Mouse (Mus musculus): ENCODE data around the gene Fancd2os. TPM values are rescaled to one million over a fixed set of nuclear protein-coding genes. Genes with fewer than 3 reads are reported as not detected.

Gene Fancd2os
- total RNA-seq, 4 experiments from 2014 or later, result 0.37 to 0.56 (median 0.55) TPM; not detected in 1

GRCm38 (mm10) chr6:113605224-113605545 is 4.7 kb upstream of the Fancd2os start:
- DNase-seq (ENCODE audit: low spot score in 2 of 2), result no peak

GRCm38 (mm10) chr6:113604432-113605223 is 4.1 kb upstream of the Fancd2os start, which contains the start of gene Brk1:
Gene Brk1, plus strand, starts transcription at chr6:113604772.
- DNase-seq (ENCODE audit: low spot score in 2 of 2), result peak; percentile 89 to 91

- no peak for DNase-seq (ENCODE audit: low spot score in 2 of 2)
Observed at GRCm38 (mm10) chr6:113603993-113604392, 3.5 kb upstream of the Fancd2os start.

- no peak for DNase-seq (ENCODE audit: low spot score in 2 of 2)
Observed at GRCm38 (mm10) chr6:113602821-113603220, 2.3 kb upstream of the Fancd2os start.

GRCm38 (mm10) chr6:113599833-113600232 is 682 bp downstream of the Fancd2os start:
- DNase-seq (ENCODE audit: low spot score in 2 of 2), result no peak

- no peak for DNase-seq (ENCODE audit: low spot score in 2 of 2)
Observed at GRCm38 (mm10) chr6:113597945-113598344, 2.6 kb downstream of the Fancd2os start.

GRCm38 (mm10) chr6:113592637-113593036 is 7.9 kb downstream of the Fancd2os start:
- no peak for DNase-seq (ENCODE audit: low spot score in 2 of 2)

GRCm38 (mm10) chr6:113586466-113587183 is 13.9 kb downstream of the Fancd2os start:
- DNase-seq (ENCODE audit: low spot score in 2 of 2), result no peak

- no peak for DNase-seq (ENCODE audit: low spot score in 2 of 2)
Observed at GRCm38 (mm10) chr6:113585065-113585464, 15.4 kb downstream of the Fancd2os start.

GRCm38 (mm10) chr6:113583023-113583422 is 17.5 kb downstream of the Fancd2os start:
- DNase-seq (ENCODE audit: low spot score in 2 of 2), result no peak

- no peak for DNase-seq (ENCODE audit: low spot score in 2 of 2)
Observed at GRCm38 (mm10) chr6:113579306-113579705, 21.2 kb downstream of the Fancd2os start.

- DNase-seq (ENCODE audit: low spot score in 2 of 2), result peak; percentile 32 to 51
Observed at GRCm38 (mm10) chr6:113576044-113576443, 24.5 kb downstream of the Fancd2os start.

GRCm38 (mm10) chr6:113564557-113564956 is 36.0 kb downstream of the Fancd2os start:
- DNase-seq (ENCODE audit: low spot score in 2 of 2), result no peak

GRCm38 (mm10) chr6:113559736-113560135 is 40.8 kb downstream of the Fancd2os start:
- no peak for DNase-seq (ENCODE audit: low spot score in 2 of 2)

Other genes starting within 250 kb of the Fancd2os start
- gene Tada3, start 222.8 kb downstream of the Fancd2os start, total RNA-seq (2022), result 10 to 100 TPM; 43.4 to 49.8 (median 47.7) TPM
- gene Arpc4, start 222.6 kb downstream of the Fancd2os start, total RNA-seq (2022), result 100 to 1,000 TPM; 282 to 324 (median 303) TPM
- 10 to 100 TPM; 17.2 to 21.6 (median 19.6) TPM for gene Ttll3, start 211.5 kb downstream of the Fancd2os start, total RNA-seq (2022)
- gene Rpusd3, start 181.4 kb downstream of the Fancd2os start, total RNA-seq (2022), result 10 to 100 TPM; 27.4 to 39.1 (median 35.2) TPM
- not detected for gene Cidec, start 165.0 kb downstream of the Fancd2os start, total RNA-seq (2022)
- 10 to 100 TPM; 38.5 to 47.0 (median 39.7) TPM for gene Jagn1, start 158.1 kb downstream of the Fancd2os start, total RNA-seq (2022)
- gene Il17re, start 142.2 kb downstream of the Fancd2os start, total RNA-seq (2022), result under 1 TPM; 0.22 to 0.45 (median 0.41) TPM
- gene Il17rc, start 129.3 kb downstream of the Fancd2os start, total RNA-seq (2022), result 1 to 10 TPM; 3.8 to 6.1 (median 4.8) TPM
- 100 to 1,000 TPM in 2 of 4 experiments, 10 to 100 TPM in 2; 86.9 to 135 (median 104) TPM for gene Creld1, start 117.4 kb downstream of the Fancd2os start, total RNA-seq (2022)
- gene Prrt3, start 98.8 kb downstream of the Fancd2os start, total RNA-seq (2022), result 10 to 100 TPM; 45.3 to 51.3 (median 49.8) TPM
- gene Emc3, start 69.1 kb downstream of the Fancd2os start, total RNA-seq (2022), result 10 to 100 TPM; 62.1 to 75.3 (median 71.4) TPM
- 1 to 10 TPM; 2.0 to 2.5 (median 2.3) TPM for gene Fancd2, start 69.0 kb downstream of the Fancd2os start, total RNA-seq (2022)
- gene Brk1, start 4.1 kb upstream of the Fancd2os start, total RNA-seq (2022), result 100 to 1,000 TPM; 207 to 213 (median 208) TPM
- 10 to 100 TPM; 41.0 to 50.5 (median 47.0) TPM for gene Vhl, start 23.2 kb upstream of the Fancd2os start, total RNA-seq (2022)
- gene Irak2, start 37.8 kb upstream of the Fancd2os start, total RNA-seq (2022), result 10 to 100 TPM; 19.3 to 25.0 (median 21.7) TPM
- 10 to 100 TPM; 63.5 to 73.0 (median 68.1) TPM for gene Tatdn2, start 96.3 kb upstream of the Fancd2os start, total RNA-seq (2022)
- not detected for gene Ghrl, start 119.2 kb upstream of the Fancd2os start, total RNA-seq (2022)
- 10 to 100 TPM; 67.9 to 80.9 (median 77.0) TPM for gene Sec13, start 140.0 kb upstream of the Fancd2os start, total RNA-seq (2022)